Mouse (Mus musculus) urinary bladder, postnatal 14 days (tissue): ENCODE measurements around the gene Nat8.
A peak's percentile ranks its signal among the peaks of the same experiment; 100 is the strongest.
"Not testable (repeated sequence)": the region's sequence is repeated elsewhere in the genome, so short reads cannot be mapped to it uniquely, and the experiment has no call there.

Experiments used
- DNase-seq: peaks from one replicate; pipeline ENCODE4 v3.0.0; 2021; ENCODE audit warnings: low spot score

The Nat8 gene

GRCm38 (mm10) chr6:85831796-85832321, at the start of gene Nat8:
Gene Nat8, minus strand, starts transcription at chr6:85832082.
- no peak for DNase-seq

DNA sequence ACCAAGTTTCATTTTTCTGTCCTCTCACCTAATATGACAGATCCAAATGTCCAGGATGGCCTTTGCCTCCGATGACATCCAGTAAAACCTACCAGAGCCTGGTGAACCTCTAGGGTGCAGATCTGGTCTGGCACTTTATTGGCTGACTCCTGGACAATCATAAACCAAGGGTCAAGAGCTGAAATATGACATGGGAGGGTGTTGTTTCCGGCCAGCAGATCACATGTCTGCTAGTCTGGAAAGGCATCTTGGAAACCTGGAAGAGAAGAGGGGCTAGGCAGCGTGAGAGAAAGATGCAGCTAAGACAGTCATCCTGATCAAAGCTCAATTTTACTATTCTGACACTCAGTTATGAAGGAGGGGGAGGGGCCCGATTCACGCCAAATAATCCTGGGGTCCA, 37.1 kb upstream of the Nat8 start, which contains the start of gene Nat8f2:
TSS of gene Nat8f2 (minus strand) at position 153 of the 400 bp plus-strand sequence.
- not testable (repeated sequence) for DNase-seq

GRCm38 (mm10) chr6:85867726-85868690, 36.1 kb upstream of the Nat8 start:
- no peak for DNase-seq

DNA sequence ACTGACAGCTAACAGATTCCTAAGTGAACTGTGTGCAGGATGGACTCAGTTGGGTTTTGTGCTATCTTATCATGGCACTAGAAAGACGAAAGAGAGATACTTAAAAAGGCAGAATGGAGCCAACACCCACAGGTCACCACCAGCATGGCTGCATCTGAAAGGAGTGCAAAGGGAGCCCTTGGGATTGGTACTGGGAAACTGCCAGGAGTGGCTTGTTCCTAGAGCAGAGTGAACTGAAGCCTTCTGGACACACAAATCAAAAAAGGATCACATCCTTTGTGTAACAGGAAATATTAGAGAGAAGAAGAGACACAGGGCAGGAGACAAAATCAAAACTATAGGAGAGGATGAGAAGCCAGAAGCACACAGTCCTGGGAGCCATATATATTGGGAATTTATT, 35.1 kb upstream of the Nat8 start:
- DNase-seq = not testable (repeated sequence)

GRCm38 (mm10) chr6:85866166-85866565, 34.3 kb upstream of the Nat8 start:
- DNase-seq = not testable (repeated sequence)

- DNase-seq = not testable (repeated sequence)
These were observed 33.2 kb upstream of the Nat8 start for GRCm38 (mm10) chr6:85864900-85865639.

- no peak for DNase-seq
These were observed 32.0 kb upstream of the Nat8 start for GRCm38 (mm10) chr6:85863840-85864239.

DNA sequence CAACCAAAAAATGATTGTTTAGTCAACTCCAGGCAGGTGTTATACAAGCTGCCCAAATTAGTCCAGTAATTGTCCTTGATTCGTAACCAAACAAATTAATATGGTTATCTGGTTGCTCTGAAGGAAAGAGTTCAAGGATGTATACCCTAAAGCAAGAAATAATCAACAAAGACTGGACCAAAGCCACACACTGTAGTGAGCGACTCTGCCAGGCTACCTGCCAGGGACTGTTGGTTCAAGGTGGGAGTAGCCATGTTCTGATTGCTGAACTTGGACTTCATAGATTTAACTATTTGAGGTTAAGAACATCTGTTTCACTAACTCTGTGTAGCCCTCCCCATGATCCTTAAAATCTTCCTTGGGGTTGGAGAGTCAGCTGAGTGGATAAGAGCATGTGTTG, 31.3 kb upstream of the Nat8 start:
- DNase-seq = no peak

DNA sequence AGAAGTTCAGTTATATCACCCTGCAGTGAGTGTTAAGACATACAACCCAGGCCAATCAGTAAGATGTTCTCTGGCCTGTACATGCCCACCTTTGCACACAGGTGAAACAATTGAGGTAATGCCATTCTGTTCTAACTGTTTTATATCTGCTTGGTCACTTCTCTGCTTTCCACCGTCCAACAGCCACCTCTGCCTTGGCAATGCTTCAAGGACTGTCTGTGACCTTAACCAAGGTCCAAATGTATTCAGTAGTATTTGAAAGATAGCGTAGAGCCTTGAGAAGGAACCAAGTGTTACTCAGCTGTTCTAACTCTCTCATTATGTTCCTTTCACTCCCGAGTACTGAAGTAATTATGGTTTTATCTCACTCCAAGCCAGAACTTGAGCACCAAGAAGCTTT, 30.7 kb upstream of the Nat8 start:
- DNase-seq = no peak

- DNase-seq = no peak
These were observed 29.4 kb upstream of the Nat8 start for GRCm38 (mm10) chr6:85861247-85861646.

DNA sequence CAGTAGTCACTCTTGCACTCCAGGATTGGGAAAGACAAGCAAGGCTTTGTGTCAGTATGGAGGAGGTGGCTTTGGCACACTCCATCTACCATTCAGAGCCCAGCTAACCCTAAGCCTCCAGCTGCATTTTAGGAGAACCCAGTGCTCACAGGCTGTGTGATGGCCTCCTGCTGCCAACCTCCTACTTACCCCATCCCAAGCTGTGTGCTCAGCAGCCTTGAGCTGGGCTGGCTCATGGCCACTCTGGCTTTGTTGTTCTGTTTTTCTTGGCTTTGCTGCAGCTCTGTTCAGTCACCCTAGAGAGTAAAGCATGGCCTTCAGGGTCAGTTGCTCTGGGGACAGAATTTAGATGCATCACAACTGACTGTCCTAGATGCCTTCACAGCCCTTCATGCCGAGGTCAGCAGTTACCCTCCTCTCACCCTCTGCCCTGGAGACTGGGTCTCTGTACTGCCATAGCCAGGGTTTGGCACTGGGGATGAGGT, 24.4 kb upstream of the Nat8 start:
- DNase-seq = peak; percentile 20

DNA sequence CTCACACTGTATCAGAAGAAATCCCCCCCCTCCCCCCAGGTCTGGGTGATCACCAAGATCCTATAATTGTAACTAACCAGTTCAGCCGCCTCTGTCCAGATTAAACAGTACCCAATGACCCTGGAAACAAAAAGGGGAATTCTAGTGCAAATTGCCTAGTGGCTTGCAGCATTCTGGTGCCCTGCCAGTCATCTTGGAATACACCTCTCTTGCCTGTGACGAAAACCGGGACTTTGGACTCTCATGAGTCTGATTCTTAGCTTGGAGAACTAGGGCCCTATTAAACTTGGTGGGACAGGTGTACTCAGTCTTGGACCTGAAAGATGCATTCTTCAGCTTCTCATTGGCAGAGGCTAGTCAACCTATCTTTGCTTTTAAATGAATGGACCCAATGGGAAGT, 21.6 kb upstream of the Nat8 start:
- no peak for DNase-seq

GRCm38 (mm10) chr6:85851062-85851773, 19.3 kb upstream of the Nat8 start:
- no peak for DNase-seq

- DNase-seq = no peak
These were observed 17.4 kb upstream of the Nat8 start for GRCm38 (mm10) chr6:85849240-85849639.

DNA sequence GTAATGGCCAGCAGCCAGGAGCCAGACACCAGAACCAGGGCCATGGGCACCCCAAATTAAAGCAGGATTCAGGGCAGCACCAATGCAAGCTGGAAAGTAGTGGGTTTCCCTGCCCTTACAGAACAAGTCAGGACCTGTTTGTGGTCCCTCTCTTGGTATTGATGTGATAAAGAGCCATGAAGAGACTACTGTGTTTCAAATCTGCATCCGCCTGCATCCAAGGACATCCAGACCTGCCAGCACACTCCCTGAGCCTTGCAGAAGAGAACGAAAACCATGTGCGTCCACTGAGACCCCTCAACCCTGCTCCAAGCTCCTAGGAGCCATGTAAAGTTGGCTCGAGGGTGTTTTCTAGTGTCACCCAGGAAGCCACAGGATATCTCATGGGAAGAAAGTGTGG, 16.3 kb upstream of the Nat8 start:
- DNase-seq = no peak

- no peak for DNase-seq
These were observed 15.0 kb upstream of the Nat8 start for GRCm38 (mm10) chr6:85846921-85847320.

DNA sequence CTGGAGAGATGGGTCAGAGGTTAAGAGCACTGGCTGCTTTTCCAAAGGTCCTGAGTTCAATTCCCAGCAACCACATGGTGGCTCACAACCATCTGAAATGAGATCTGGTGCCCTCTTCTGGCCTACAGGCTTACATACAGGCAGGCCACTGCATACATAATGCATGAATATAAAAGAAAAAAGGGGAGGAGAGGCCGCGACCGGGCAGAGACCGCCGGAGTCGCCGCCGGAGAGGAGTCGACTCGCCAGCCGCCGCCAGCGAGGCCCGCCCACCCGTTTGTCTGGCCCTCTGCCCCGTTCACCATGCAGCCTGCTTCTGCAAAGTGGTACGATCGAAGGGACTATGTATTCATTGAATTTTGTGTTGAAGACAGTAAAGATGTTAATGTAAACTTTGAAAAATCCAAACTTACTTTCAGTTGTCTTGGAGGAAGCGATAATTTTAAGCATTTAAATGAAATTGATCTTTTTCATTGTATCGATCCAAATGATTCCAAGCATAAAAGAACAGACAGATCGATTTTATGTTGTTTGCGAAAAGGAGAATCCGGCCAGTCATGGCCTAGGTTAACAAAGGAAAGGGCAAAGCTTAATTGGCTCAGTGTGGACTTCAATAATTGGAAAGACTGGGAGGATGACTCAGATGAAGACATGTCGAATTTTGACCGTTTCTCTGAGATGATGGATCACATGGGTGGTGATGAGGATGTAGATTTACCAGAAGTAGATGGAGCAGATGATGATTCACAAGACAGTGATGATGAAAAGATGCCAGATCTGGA, 12.0 kb upstream of the Nat8 start:
- not testable (repeated sequence) for DNase-seq

- no peak for DNase-seq
These were observed 8.1 kb upstream of the Nat8 start for GRCm38 (mm10) chr6:85839982-85840381.

- DNase-seq = no peak
These were observed 6.8 kb upstream of the Nat8 start for GRCm38 (mm10) chr6:85838674-85839073.

- peak; percentile 15 for DNase-seq
These were observed 5.4 kb upstream of the Nat8 start for GRCm38 (mm10) chr6:85837307-85837706.

DNA sequence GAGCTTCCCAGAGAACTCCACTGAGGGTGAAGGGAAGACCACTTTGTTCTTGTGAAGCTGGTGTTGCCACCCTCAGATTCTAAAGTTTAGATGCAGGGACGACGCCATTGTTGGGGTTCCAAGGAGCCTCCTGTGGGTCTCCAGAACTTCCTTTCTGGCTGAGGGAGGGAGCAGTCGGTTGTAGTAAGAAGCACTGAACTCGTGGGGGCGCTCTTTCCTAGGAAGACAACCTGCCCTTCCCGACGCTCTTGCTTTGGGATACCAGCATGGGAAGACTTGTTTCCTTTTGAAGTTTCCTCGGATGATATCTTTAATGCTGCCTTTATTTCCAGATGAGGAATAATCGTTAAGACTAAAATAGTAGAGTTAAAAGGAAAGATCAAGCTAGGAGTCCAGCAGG, 4.9 kb upstream of the Nat8 start:
- DNase-seq = peak; percentile 51
